Mouse (Mus musculus) CD4-positive helper T cell, adult 2 months (primary cell): ENCODE data around the gene Tmem274.

Source experiments
- DNase-seq: peaks from one replicate; pipeline ENCODE4 v3.0.0-alpha.2; 2012; ENCODE audit warnings: low read depth, missing footprints, low spot score

Tmem274 gene

DNA sequence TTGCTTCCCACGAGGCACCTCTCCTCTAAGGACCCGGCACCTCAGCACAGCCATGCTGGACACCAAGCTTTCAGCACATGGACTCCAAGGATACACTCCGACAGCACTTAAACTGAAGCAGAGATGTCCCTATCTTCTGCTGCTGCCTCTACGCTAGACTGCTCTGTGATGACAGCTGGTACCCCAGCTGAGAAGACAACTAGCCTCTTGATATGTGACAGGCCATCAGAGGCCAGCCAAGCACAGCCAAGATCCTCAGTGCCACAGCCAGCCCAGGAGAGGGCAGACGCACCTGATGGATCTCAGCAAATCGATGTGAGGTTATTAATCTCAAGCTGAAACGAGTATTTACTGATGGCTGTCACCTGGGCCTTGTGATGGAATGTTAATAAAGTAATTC lies 2.1 kb upstream of the Tmem274 start:
- DNase-seq = no peak

DNA sequence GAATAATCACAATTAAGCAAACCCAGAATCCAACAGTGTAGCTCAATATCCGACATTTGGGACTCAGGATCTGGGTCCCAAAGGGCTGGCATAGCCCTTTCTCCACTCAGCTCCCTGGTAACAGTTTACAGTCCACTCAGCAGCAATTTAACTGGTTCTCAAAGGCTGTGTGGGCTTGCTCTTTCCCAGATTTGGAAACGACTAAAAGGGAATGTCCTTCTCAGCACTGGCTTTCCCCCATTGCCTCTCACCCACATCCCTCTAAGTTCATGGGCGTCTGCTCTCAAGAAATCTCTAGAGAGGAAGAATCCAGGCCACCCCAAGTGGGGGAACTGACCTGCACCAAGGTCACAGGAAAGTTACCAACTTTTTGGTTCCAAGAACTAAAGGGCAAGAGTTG lies 7.4 kb downstream of the Tmem274 start:
- DNase-seq = no peak

DNA sequence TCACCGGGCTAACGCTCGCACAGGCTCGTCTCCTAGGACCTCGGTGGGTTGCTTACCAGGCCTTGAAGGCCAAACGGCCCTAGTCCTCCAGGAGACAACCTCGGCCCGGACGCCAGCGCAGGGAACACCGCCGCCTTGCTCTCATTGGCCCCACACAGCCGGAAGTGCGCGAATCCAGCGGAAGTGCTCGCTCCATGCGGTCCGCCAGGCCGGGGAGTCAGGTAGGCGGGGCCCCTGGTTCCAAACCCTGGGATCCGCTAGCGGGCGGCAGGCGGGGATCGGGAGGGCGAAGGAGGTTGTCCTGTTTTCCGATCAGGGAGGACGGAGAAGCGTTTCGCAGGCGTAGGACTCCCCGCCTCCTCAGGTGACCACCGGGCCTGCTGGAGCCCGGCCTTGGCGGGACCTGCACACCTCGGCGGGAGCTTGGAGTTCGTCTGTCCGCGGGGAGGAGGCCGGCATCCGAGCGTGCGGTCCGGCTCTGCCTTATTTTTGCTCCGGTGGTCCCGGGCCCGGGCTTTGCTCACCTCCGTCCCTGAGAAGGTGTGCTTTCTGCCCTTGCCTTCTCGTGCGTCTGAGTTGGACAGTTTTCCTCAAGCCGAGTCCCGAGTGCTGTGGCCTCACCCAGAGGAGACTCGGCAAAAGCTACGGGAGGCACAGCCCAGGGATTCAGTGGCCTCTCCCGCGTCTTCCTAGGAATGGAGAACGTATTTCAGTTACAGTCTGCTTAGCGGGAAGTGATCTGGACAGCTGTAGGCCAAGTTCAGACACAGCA lies 8.1 kb downstream of the Tmem274 start, which contains the start of the genes Nmnat1 and Lzic:
TSS of gene Nmnat1 (minus strand) at position 150 of the 772 bp plus-strand sequence.
TSS of gene Lzic (plus strand) at position 177 of the 772 bp plus-strand sequence.
- peak; percentile 91 for DNase-seq

DNA sequence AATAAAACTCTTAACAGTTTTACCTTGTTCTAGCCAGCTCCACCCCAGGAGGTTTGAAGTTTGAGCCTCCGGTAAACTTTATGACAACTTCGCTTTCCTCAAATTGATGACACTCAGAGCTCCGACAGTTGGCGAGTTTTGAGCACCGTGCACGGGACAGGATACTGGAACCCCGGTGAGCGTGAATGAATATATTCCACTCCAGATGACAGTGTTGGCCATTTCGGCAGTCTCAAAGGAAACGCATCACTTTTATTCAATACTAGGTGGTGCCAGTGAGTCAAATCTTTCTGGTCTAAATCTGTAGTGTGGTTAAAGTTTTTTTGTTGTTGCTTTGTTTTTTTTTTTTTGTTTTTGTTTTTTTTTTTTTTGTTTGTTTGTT lies 8.6 kb downstream of the Tmem274 start:
- peak; percentile 72 for DNase-seq

DNA sequence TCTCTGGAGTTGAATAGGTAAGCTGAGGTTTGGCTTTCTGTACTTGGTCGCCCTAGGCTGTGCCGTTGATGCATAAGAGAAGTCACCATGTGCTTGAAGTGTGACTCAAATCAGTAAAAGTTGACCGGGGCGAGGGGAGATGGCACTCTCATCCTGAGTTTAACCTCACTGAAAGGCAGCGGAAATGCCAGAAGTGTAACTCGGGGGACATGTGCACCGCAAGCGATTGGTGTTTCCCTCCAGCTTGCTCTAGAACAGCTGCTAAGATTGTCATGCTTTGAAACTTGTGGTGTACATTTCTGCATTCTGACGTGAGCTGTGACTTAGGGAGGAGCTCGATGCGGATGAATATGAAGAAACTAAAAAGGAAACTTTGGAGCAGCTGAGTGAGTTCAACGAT lies 10.6 kb downstream of the Tmem274 start:
- no peak for DNase-seq

DNA sequence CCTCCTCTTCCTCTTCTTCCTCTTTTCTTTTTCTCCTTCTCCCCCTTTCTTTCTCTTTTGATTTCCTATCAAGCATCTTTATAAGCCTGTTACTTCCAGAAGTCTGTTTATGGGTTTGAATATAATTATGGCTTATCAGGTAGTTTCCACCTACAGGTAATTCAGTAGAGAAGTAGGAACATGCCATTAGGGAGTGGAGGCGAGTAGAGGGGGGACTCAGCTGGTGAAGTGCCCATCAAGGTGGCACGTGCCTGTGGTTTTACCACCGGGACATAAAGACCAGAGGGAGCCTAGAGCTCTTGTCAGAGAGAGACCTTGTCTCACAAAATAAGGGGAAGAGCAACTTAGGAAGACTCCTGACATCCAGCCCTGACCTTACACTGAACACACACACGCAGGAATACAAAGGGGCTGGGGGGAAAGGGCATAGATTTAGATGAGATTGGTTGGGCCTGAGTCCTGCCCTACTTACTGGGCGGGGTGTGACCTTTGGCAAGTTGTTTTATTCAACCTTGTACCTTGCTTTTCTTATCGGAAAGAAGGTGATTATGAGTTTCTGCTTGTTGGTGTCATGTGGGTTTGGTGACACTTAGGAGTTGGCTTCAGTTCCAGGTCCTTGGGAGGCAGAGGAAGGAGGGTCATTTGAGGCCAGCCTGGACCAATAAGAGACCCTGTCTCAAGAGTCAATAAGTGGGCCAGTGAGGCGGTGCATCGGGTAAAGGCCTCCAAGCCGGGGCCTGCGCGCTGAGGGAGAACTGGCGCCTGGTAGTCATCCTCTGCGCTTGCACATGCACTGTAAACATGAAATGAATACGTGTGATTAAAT lies 12.4 kb downstream of the Tmem274 start:
- no peak for DNase-seq

DNA sequence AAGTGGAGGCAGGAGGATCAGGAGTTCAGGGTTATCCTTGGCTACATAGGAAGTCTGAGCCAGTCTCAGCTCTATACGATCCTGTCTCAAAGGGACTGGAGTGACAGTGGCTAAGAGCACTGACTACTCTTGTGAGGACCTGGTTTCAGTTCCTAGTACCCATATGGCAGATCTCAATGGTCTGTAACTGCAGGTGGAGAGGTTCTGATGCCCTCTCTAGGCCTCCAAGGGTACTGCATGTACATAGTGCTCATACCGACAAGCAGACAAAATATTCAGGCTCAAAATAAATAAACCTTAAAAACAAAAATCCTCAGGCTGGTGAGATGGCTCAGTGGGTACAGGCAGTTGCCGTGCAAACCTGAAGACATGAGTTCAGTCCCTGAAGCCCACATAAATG lies 14.0 kb downstream of the Tmem274 start:
- DNase-seq = no peak

DNA sequence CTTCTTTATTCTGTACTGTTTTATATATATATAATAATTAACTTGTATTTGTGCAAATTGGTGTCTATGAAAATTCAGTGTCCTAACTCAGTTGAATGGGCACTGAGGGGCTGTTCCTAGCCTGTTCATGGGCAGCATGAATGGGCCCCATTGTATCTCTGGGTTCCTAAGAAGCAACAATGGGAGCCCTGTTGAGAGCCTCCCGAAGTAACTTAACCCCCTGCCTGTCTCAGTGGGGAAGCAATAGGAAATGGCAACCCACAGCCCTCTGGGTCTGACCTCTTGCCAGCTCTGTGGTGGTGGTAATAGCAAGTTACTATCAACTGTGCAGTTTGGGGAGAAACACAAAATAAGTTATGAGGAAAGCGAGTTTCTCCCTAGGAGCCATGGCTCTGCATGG lies 19.4 kb downstream of the Tmem274 start:
- DNase-seq = no peak

DNA sequence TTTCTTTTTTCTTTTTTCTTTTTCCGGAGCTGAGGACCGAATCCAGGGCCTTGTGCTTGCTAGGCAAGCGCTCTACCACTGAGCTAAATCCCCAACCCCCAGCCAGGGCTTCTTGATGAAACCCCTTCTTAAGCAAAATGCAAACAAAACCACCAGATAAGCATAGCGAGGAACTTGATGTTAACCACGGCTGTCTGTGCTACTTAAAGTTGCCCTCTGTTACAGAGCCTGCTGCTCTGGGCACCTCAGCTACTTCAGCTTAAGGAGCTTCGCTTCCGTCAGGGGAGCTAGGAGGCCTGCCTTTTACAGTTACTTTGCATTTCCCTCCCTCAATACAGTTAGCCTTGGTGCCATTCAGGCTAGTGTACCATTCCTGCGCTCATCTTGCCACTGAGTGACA lies 21.7 kb downstream of the Tmem274 start:
- DNase-seq = no peak

DNA sequence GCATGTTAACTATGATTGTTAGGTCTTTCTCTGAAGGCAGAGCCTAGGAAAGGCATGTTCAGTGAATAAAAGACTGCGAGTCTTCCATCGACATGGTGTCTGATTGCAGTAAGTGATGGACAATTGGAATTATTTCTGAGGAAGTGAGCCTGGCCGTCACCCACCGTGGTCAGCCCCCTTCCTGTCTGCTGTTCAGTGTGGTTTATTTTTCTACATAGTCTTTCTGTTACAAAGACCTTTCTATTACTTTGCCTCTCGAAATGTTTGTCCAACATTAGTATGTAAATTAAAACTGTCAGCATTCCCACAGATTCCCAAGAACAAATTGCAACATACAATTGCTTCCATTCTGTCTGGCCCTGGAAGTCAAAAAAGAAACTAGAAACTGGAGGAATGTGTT lies 22.6 kb downstream of the Tmem274 start:
- no peak for DNase-seq

DNA sequence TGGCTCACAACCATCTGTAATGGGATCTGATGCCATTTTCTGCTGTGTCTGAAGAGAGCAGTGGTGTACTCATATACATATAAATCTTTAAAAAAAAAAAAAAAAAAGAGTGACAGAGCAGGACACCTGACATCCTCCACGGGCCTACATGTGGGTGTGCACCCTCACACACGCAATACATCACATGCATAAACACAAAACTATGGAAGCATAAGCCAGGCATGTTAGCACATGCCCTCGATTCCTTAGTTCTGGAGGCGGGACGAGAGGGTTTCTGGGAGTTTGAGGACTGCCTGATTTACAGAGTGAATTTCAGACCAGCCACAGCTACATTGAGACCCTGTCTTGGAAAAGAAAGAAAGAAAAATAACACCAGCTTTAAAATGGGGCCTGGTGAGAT lies 27.2 kb downstream of the Tmem274 start:
- DNase-seq = no peak

DNA sequence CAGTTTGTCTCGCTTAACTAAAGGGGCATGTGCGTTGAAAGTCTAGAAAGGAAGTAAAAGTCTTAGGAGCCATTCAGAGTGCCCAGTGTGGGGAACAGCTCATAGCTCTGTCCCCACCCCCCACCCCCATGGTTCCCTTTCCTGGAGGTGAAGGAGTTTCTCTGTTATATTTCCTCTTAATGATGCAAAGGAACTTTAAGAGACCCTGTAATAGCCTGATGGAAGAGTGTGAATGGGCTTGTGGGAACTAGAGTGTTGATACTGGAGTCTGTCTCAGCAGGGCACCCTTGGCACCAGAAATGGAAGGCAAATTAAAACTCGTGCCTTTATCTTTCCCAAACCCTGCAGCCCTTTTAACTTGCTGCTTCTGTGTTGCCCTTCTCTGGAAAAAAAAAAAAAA lies 27.7 kb downstream of the Tmem274 start:
- no peak for DNase-seq

DNA sequence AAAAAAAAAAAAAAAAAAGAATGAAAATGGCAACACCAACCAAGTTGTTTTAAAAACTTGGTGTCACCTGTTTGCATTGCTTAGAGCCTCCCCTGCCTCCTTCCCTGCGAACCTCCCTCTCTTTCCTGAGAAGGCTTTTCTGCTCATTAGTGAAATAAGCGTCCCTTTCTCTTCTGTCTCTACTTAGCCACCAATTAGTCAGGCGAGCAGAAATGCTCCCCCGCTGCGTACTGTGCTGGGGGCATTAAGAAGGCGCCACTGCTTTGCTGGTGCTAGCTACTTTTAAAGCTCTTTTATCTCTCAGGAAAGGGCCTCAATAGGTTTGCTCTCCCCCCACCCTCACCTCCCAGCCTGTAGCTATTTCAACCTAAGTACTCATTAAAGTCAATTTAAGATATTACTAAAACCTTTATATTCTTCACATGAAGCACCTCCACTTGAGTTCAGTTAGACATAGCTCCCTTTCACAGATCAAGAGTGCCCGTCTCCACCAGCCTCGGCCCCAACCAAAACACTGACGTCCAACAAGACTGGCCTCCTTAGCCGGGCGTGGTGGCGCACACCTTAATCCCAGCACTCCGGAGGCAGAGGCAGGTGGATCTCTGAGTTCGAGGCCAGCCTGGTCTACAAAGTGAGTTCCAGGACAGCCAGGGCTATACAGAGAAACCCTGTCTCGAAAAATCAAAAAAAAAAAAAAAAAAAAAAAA lies 28.2 kb downstream of the Tmem274 start:
- no peak for DNase-seq

DNA sequence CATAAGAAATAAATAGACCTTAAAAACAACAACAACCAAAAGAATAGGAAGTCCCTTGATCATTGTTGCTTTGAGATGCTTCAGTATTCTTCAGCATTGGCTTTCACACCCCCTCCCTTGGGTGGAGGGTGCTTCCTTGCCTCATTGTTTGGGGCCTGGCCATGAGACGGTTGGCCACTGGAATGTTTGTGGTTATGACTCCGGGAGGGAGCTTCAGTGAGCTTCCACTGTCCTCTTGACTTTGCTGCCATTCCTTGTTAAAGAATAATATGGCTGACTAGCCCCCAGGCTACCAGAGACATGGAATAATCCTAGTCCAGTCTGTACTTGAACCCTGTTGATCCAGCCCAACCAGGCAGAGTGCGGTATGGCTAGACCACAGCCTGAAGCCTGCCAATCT lies 29.7 kb downstream of the Tmem274 start:
- DNase-seq = no peak

DNA sequence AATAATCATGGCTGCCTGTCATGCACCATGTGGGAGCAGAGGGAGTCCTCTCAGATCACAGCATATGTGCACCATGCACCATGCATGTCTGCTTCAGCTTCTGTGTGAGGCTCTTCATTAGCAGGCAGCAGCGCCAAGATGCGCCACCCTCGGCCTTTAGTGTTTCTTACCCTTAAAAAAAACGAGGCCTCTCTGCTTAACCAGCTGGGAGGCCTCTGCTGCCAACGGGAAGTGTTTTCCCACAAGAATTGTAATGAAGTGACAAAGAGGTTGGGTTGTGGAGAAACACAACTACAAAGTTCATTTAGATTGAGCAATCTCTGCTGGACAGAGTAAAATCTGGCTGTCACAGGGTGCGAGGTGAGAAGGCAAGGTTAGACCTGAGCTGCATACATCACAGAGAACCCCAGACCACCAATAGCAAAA lies 34.1 kb downstream of the Tmem274 start:
- DNase-seq = no peak

DNA sequence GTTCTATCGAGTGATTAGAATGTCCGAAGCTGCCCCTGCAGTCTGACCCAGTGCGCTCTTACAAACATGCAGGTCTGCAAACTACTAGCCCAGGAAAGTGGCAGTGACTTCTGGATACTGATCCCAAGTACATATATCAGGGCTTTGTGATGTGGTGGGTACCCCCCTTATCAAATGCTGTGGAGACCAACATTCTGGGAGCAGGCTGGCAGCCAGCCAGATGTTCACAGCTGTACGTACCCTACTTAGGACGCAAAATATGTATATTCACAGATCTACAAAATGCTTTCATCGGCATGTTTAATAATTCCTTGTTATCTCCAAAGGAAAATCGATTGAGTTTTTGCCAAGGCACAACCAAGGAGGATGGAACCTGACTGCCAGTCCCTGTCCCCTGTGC lies 34.9 kb downstream of the Tmem274 start:
- no peak for DNase-seq

DNA sequence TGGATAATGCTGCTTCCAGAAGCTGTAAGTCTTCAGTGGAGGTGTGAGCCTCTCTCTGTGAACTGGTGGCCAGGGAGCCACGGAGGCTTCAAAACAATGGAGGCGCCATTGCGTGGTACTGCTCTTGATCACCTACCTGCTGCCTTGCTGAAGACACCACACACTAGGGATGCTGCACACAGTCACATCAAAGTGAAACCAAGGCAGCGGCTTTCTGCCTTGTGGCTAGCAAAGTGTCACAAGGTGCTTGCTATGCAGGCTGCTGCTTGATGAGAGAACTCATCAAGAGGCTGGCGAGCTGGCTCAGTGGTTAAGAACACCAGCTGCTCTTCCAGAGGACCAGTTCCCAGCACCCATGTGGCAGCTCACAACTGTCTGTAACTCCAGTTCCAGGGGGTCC lies 38.5 kb downstream of the Tmem274 start:
- DNase-seq = peak; percentile 77

DNA sequence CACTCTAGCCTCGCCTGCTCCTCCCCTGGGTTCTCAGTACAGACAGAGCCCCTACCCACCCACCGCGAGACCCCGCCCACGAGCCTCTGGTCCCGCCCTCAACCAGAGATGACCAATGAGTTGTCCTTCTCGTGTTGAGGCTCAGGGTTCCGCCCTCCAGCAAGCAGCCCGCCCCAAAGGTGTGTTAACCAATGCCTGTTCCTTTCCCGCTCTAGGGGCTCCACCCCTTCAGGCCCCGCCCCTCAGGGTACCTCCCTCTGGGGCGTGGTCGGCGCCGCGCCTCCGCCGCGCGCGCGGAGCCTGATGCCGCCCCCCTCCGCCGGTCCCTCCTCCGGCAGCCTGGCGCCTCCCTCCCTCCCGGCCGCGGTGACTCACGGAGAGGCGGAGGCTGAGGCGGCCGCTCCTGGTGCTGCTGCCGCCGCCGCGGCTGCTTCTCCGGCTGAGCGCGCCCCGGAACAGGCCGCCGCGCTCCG lies 40.7 kb downstream of the Tmem274 start, which contains the start of gene Ctnnbip1:
TSS of gene Ctnnbip1 (plus strand) at position 369 of the 473 bp plus-strand sequence.
- peak; percentile 97 for DNase-seq

DNA sequence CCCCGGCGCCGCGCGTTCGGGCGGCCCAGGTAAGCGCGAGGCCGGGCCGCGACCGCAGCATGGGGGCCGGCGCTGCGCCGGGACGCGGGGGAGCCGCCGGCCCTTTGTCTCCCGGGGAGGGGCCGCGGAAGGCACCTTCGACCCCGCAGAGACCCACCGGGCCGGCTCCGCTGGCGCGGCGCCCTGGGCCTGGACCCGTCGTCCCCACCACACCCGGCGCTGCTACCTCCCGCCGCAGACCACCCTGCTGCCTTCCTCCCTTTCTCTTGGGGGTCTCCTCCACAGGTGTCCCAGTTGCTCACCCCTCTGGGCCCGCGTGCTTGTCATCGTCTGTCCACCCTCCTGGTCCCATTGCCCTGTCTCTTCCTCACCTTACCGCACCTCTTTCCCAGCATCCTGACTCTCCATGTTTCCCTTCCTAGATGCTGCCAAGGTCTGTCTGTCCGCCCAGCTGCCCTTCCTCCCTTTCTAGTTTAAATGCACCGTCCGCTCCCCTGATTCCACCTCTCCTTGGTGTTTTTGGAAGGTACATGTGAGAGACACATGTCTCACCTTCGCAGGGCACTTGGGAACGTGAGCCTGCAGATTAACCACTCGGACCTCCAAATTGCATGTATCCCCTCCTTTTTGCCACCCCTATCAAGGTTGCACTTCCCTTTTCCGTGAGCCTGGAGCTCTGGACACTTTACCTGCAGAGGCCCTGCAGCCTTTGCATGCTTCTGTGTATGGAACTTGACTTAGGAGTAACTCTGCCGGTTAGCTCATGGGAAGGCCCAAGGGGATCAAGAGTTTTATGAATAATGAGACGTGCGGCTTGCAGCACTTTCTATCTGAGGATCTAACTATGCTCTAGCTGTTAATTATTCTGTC lies 41.4 kb downstream of the Tmem274 start:
- DNase-seq = no peak

DNA sequence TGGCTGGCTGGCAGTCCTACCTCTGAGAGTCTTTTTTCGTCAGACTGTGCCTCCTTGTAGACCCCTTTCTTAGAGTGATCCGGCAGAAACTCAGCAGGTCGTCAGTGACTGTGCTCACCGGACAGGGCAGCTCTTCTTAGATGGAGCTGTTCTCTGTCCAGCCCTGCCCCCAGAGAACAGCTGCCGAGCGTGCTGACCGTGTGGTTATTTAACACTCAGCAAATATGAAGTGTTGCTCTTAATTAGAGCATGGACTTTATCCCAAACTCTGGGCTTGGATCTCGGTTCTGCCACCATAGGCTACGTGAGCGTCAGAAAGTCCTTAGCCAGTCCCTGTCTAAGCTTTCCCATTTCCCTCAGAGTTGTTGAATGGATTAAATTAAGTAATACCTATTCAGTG lies 44.1 kb downstream of the Tmem274 start:
- no peak for DNase-seq

DNA sequence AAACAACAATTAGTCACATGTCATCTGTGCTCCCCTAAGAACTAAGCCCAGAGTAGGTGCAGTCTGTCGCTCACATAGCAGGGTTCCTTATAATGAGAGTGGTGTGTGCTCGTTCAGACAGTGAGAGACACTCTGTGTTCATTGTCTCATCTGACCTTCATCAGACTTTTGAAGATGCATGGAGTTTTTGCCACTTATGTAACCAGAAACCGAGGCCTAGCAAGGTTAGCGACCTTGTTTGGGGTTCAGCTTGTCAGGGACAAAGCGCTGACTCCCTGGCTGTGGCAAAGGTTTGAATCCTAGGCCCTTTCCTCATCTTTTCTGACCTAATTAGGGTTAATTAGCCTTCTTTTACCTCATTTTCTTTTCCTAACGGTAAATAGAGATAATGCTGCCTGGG lies 46.8 kb downstream of the Tmem274 start:
- DNase-seq = no peak
